Mouse (Mus musculus): ENCODE measurements at regions not wholly inside any gene's neighbourhood (a gene's known extent, or its start where the extent isn't known, plus 50 kb on each side); places are given as distances from the start of the nearest gene placed in this dataset.

DNA sequence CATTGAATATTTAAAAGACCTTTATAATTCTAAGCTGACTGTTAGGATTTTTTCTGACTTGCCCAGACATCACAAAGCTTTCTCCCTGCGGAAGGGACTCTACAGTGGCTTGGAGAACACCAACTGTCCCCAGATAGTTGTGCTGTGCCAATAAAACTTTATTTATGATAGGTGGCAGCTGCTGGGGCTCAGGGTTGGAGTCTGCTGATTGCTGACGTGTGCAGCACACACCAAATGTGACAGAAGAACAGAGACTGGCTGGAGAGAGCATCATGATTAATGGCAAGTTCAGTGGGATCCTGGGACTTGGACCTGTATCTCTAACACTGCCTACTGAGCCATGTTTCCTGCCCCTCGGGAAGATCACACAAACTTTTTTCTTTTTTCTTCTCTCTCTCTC, 103.1 kb upstream of the Tmem189 start:
- TF ChIP-seq CTCF (IDR thresholded peaks at IDR 0.05; ENCODE audit: borderline replicate concordance, extremely low read depth, insufficient read depth, insufficient read length) (no peak), POLR2A (IDR thresholded peaks at IDR 0.05; ENCODE audit: borderline replicate concordance, extremely low read depth, insufficient read depth, insufficient read length, poor library complexity, severe bottlenecking) (no peak)
